Mouse (Mus musculus): ENCODE results near the gene Ints11. TPM values are rescaled to one million over a fixed set of nuclear protein-coding genes. Genes with fewer than 3 reads are reported as not detected.

Gene Ints11
- polyA plus RNA-seq, 1 experiment from 2014 or later: 40.3 TPM

DNA sequence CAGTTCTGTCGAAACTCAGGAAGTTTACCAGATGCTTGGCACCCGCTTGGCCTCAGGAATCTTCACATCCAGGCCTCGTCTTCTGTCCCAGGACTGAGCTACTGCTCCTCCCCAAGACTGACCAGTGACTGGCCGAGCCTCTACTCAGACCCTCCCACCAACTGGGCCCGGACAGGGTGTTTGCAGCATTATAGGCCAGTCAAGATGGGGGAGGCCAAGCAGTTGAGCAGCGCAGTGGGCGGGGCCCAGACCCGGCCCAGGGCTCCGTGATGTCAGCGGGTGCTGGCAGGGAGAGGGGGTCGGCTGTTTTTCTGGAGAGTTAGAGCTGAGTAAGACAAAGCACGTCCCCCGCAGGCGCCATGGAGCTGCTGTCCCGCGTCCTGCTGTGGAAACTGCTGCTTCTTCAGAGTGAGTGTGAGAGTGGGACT, 29.8 kb upstream of the Ints11 start, which contains the start of gene Mxra8:
Gene Mxra8 (plus strand): TSS at position 198 of the 428 bp plus-strand sequence.
- Histone ChIP-seq H3K9ac (ENCODE audit: low read depth, low read length) (peak within 1 kb of the TSS; percentile 54), H3K4me3 (replicated peaks; ENCODE audit: low read depth, low read length) (peak within 1 kb of the TSS; percentile 47), H3K4me1 (replicated peaks; ENCODE audit: insufficient read depth, low read length) (peaks cover 13% of the 10 kb centered on the region; the same call in 1 of the 2 replicates), H3K27me3 (ENCODE audit: insufficient read depth, low read length) (no peaks in the 10 kb centered on the region), H3K9me3 (replicated peaks; ENCODE audit: low read length) (no peaks in the 10 kb centered on the region), H3K36me3 (ENCODE audit: insufficient read depth, low read length) (peaks cover 15% of the 10 kb centered on the region), H3K27ac (peak within 1 kb of the TSS; percentile 91), H3K4me2 (ENCODE audit: low read length) (peak within 1 kb of the TSS; percentile 73)
- no peak for TF ChIP-seq CTCF (IDR thresholded peaks at IDR 0.05; ENCODE audit: low read depth)
- ATAC-seq (replicated peaks; ENCODE audit: low FRiP score, low read depth) (peak; percentile 94), DNase-seq (ENCODE audit: low spot score) (peak; percentile 98)
- WGBS: 4% methylated on average over 16 of the region's 16 CpGs

- 14% methylated on average over 8 of the region's 8 CpGs for WGBS
- ATAC-seq (replicated peaks; ENCODE audit: low FRiP score, low read depth) (peak; percentile 27; the same call in 1 of the 2 replicates), DNase-seq (ENCODE audit: low spot score) (no peak)
These were observed 29.0 kb upstream of the Ints11 start for GRCm38 (mm10) chr4:155840076-155841002.

GRCm38 (mm10) chr4:155841003-155841454, 28.3 kb upstream of the Ints11 start:
- peak; percentile 44 for ATAC-seq (replicated peaks; ENCODE audit: low FRiP score, low read depth)

More at GRCm38 (mm10) chr4:155840076-155841002, 29.0 kb upstream of the Ints11 start:
- Histone ChIP-seq H3K4me3 (replicated peaks; ENCODE audit: low read depth, low read length) (peak overlapping the region; percentile 47), H3K9ac (ENCODE audit: low read depth, low read length) (peak overlapping the region; percentile 54), H3K9me3 (replicated peaks; ENCODE audit: low read length) (no peaks in the 10 kb centered on the region), H3K27me3 (ENCODE audit: insufficient read depth, low read length) (no peaks in the 10 kb centered on the region), H3K27ac (peak overlapping the region; percentile 91), H3K4me2 (ENCODE audit: low read length) (peak overlapping the region; percentile 73), H3K4me1 (replicated peaks; ENCODE audit: insufficient read depth, low read length) (peaks cover 13% of the 10 kb centered on the region; the same call in 1 of the 2 replicates), H3K36me3 (ENCODE audit: insufficient read depth, low read length) (peaks cover 15% of the 10 kb centered on the region)
- no peak for TF ChIP-seq CTCF (IDR thresholded peaks at IDR 0.05; ENCODE audit: low read depth)

GRCm38 (mm10) chr4:155841651-155842270, 27.6 kb upstream of the Ints11 start:
- Histone ChIP-seq H3K9ac (ENCODE audit: low read depth, low read length) (no peak overlapping the region), H3K4me2 (ENCODE audit: low read length) (peak overlapping the region; percentile 73), H3K36me3 (ENCODE audit: insufficient read depth, low read length) (peaks cover 15% of the 10 kb centered on the region), H3K9me3 (replicated peaks; ENCODE audit: low read length) (no peaks in the 10 kb centered on the region), H3K27me3 (ENCODE audit: insufficient read depth, low read length) (no peaks in the 10 kb centered on the region), H3K27ac (no peak overlapping the region), H3K4me1 (replicated peaks; ENCODE audit: insufficient read depth, low read length) (peaks cover 16% of the 10 kb centered on the region; the same call in 1 of the 2 replicates), H3K4me3 (replicated peaks; ENCODE audit: low read depth, low read length) (no peak overlapping the region; the same call in 1 of the 2 replicates)
- ATAC-seq (replicated peaks; ENCODE audit: low FRiP score, low read depth) (no peak), DNase-seq (ENCODE audit: low spot score) (no peak)
- TF ChIP-seq CTCF (IDR thresholded peaks at IDR 0.05; ENCODE audit: low read depth): no peak
- WGBS: 42% methylated on average over 38 of the region's 38 CpGs

More at GRCm38 (mm10) chr4:155841003-155841454, 28.3 kb upstream of the Ints11 start:
- peak; percentile 85 for DNase-seq (ENCODE audit: low spot score)
- Histone ChIP-seq H3K27me3 (ENCODE audit: insufficient read depth, low read length) (no peaks in the 10 kb centered on the region), H3K27ac (no peak overlapping the region), H3K4me2 (ENCODE audit: low read length) (peak overlapping the region; percentile 73), H3K4me1 (replicated peaks; ENCODE audit: insufficient read depth, low read length) (peaks cover 13% of the 10 kb centered on the region; the same call in 1 of the 2 replicates), H3K4me3 (replicated peaks; ENCODE audit: low read depth, low read length) (peak overlapping the region; percentile 47), H3K9me3 (replicated peaks; ENCODE audit: low read length) (no peaks in the 10 kb centered on the region), H3K36me3 (ENCODE audit: insufficient read depth, low read length) (peaks cover 15% of the 10 kb centered on the region), H3K9ac (ENCODE audit: low read depth, low read length) (peak overlapping the region; percentile 54)
- peak; percentile 55; the same call in 1 of the 2 replicates for TF ChIP-seq CTCF (IDR thresholded peaks at IDR 0.05; ENCODE audit: low read depth)
- WGBS: under 1% methylated on average over 32 of the region's 32 CpGs

GRCm38 (mm10) chr4:155843231-155843630, 26.1 kb upstream of the Ints11 start:
- no peaks in the 10 kb centered on the region for H3K9me3 ChIP-seq (replicated peaks; ENCODE audit: low read length)
- ATAC-seq (replicated peaks; ENCODE audit: low FRiP score, low read depth) (no peak), DNase-seq (ENCODE audit: low spot score) (no peak)
- WGBS: 92% methylated on average over 5 of the region's 5 CpGs
- H3K27ac ChIP-seq: no peak overlapping the region
- peaks cover 21% of the 10 kb centered on the region; the same call in 1 of the 2 replicates for H3K4me1 ChIP-seq (replicated peaks; ENCODE audit: insufficient read depth, low read length)
- no peak overlapping the region for H3K4me2 ChIP-seq (ENCODE audit: low read length)
- H3K36me3 ChIP-seq (ENCODE audit: insufficient read depth, low read length): peaks cover 15% of the 10 kb centered on the region
- no peak overlapping the region for H3K4me3 ChIP-seq (replicated peaks; ENCODE audit: low read depth, low read length)
- H3K9ac ChIP-seq (ENCODE audit: low read depth, low read length): no peak overlapping the region
- H3K27me3 ChIP-seq (ENCODE audit: insufficient read depth, low read length): no peaks in the 10 kb centered on the region
- no peak for TF ChIP-seq CTCF (IDR thresholded peaks at IDR 0.05; ENCODE audit: low read depth)

All from kidney, postnatal 0 days (tissue).